Mouse (Mus musculus) limb, embryonic 13.5 days (tissue): ENCODE data around the gene Fmo6. TPM values are rescaled to one million over a fixed set of nuclear protein-coding genes. Genes with fewer than 3 reads are reported as not detected.

ENCODE experiments used
- ATAC-seq: fragments of 200-750 bp; cut with Nextera tagmentation; 2 replicates; pipeline ENCODE4 v1.8.0; 2017; ENCODE audit warnings: low read depth, moderate number of reproducible peaks, moderate TSS enrichment; ENCODE audit not compliant: low FRiP score
- H3K27ac ChIP-seq: fragments of 300-500 bp; sonication (generic); 2 replicates; pipeline ENCODE4 v1.5.1; 2015; ENCODE audit warnings: inconsistent platforms, mild to moderate bottlenecking, moderate library complexity
- H3K27me3 ChIP-seq: fragments of 300-500 bp; sonication (generic); 2 replicates; pipeline ENCODE4 v1.6.1; 2015; ENCODE audit warnings: mild to moderate bottlenecking, inconsistent platforms
- H3K36me3 ChIP-seq: fragments of 300-500 bp; sonication (generic); 2 replicates; pipeline ENCODE4 v1.6.1; 2015; ENCODE audit warnings: inconsistent platforms, mild to moderate bottlenecking, moderate library complexity
- H3K4me1 ChIP-seq: fragments of 300-500 bp; sonication (generic); 2 replicates; pipeline ENCODE4 v1.6.1; 2015; ENCODE audit warnings: inconsistent platforms
- H3K4me2 ChIP-seq: fragments of 300-500 bp; sonication (generic); replicated peaks from 2 replicates; pipeline ENCODE4 v1.6.1; 2015; ENCODE audit warnings: inconsistent platforms, mild to moderate bottlenecking, moderate library complexity
- H3K4me3 ChIP-seq: fragments of 300-500 bp; sonication (generic); 2 replicates; pipeline ENCODE4 v1.5.1; 2015; ENCODE audit warnings: moderate library complexity, mild to moderate bottlenecking, inconsistent platforms
- H3K9ac ChIP-seq: fragments of 300-500 bp; sonication (generic); 2 replicates; pipeline ENCODE4 v1.6.1; 2015; ENCODE audit warnings: mild to moderate bottlenecking, inconsistent platforms
- H3K9me3 ChIP-seq: fragments of 300-500 bp; sonication (generic); 2 replicates; pipeline ENCODE4 v1.6.1; 2016; ENCODE audit warnings: inconsistent platforms
- WGBS: fragments of 180-500 bp; shearing (Covaris S2); methylation state at CpG from one replicate; pipeline ENCODE4 v1.1.7; 2015; 5-methylcytosine and 5-hydroxymethylcytosine counted together
- polyA plus RNA-seq: library from polyadenylated mRNA; unstranded; fragments of >200 nt; fragmentation: Nextera tagmentation; extraction: Ambion mirVana; gene quantifications from 2 replicates; pipeline ENCODE4 v1.2.1, GENCODE M21; 2015

Fmo6 gene
- polyA plus RNA-seq, 1 experiment from 2014 or later = 0.66 TPM

DNA sequence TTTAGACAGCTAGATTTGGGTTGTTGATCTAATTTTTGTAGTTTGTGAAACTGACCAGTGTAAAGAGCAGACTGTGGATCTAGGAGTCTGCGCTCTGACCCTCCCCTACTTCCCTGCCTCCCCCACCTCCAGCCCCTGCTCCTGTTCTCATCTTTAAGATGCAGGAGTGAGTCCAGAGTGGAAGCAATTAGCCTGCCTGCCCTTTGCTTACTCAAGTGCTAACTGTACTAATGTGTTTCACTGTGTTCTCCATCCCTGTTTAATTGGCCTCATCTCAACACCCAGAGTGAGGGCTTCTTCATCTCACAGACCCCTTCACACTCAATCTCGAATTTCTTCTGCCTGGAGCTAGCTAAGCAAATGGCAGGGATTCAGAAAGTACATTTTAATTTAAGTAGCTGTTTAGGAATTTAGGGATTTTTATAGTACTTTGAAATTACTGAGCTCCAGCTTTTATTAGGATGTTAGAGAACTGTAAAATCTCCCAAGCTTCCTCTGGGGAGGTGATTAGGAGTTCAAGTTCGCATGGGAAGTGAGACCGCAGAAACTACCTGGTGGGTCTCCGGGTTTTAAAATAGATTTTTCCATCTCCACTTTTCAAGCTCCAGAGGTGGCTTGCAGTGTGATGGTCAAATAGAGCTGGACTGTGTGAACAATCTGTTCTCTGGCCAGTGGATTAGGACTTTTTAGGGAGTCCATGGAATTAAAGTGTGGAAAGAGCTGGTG, 818 bp upstream of the Fmo6 start:
- no peaks in the 10 kb centered on the region for H3K36me3 ChIP-seq
- no peak overlapping the region for H3K4me2 ChIP-seq
- WGBS = 22% methylated on average over 5 of the region's 5 CpGs
- ATAC-seq = peak; percentile 92
- peaks cover 38% of the 10 kb centered on the region; the same call in 1 of the 2 replicates for H3K27me3 ChIP-seq
- H3K9me3 ChIP-seq = no peaks in the 10 kb centered on the region
- H3K4me1 ChIP-seq = peaks cover 21% of the 10 kb centered on the region
- no peak overlapping the region for H3K9ac ChIP-seq
- no peak overlapping the region for H3K4me3 ChIP-seq
- peak overlapping the region; percentile 28; the same call in 1 of the 2 replicates for H3K27ac ChIP-seq

DNA sequence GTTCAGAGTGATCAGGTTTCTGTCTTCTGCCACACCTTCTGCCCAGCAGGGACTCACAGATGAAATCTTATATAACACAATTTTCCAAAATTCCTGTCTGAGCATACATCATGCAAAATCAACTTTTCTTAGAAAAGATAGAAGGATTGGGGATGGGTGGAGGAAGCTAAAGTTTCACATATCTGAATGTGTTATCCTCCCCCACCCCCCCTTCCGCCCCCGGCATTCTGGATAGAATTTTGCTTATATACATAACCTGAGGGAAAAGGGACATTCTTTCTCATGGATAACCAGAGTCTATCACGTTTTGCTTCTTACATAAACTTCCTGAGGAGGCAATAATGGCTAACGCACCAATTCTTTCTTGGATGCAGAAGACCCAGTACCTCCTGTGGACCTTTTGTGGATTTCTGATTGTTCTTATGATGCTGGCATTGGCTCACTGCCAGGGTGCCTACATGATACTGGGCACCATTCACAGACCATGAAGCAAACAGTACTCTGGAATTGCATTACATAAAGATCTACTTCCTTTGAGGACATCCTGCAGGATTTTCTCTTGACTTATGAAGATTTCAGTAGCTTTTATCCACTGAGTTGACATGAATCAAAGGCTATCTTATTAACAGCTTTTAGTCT, 2.8 kb downstream of the Fmo6 start:
- Histone ChIP-seq H3K27ac (no peak overlapping the region), H3K27me3 (peaks cover 26% of the 10 kb centered on the region; the same call in 1 of the 2 replicates), H3K9ac (no peak overlapping the region), H3K4me3 (no peak overlapping the region), H3K4me1 (peaks cover 23% of the 10 kb centered on the region), H3K4me2 (no peak overlapping the region), H3K36me3 (no peaks in the 10 kb centered on the region), H3K9me3 (no peaks in the 10 kb centered on the region)
- WGBS = 80% methylated on average over 4 of the region's 4 CpGs
- ATAC-seq = no peak

DNA sequence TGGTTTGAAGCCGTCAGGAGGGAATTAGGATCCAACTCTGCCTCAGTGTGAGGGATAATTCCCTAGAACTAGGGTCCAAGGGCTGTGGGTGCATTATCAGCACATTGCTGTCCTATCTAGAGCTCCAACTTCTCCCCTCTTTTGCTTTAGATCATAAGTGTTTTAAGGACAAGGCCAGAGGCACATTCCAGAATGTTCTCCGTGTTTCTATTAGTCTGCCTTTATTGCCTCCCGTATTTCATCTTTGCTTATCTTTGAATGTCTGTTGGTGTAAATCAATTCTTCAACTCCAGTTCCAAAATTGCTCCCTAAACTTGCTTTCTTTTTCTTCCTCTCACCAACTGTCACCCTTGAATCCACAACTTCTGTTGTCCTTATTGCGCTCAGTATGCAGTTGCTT, 4.9 kb downstream of the Fmo6 start:
- no peak overlapping the region for H3K4me3 ChIP-seq
- H3K9ac ChIP-seq = no peak overlapping the region
- H3K9me3 ChIP-seq = no peaks in the 10 kb centered on the region
- no peak overlapping the region for H3K4me2 ChIP-seq
- peaks cover 7% of the 10 kb centered on the region; the same call in 1 of the 2 replicates for H3K4me1 ChIP-seq
- H3K36me3 ChIP-seq = no peaks in the 10 kb centered on the region
- 74% methylated on average over 4 of the region's 4 CpGs for WGBS
- no peak overlapping the region for H3K27ac ChIP-seq
- no peak for ATAC-seq
- peaks cover 26% of the 10 kb centered on the region; the same call in 1 of the 2 replicates for H3K27me3 ChIP-seq

DNA sequence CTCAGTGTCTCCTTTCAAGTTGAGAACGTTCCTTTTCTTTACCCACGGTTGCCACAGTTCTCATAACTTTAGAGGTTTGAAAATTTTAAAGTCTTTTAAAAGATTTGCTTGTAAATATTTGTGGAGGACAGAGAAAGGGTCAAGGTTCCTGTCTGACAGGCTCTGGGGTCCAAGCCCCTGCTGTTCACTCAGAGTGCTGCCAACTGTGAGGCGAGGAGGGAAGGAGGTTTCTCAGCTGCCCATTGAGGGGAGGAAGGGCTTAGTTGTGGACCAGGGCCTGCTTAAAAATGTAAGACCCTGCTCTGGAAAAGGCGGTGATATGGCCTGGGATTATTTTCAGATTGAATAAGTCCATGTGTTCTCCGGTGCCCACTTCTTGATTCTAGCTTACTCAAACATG, 5.4 kb downstream of the Fmo6 start:
- Histone ChIP-seq H3K27ac (no peak overlapping the region), H3K27me3 (peaks cover 25% of the 10 kb centered on the region; the same call in 1 of the 2 replicates), H3K4me1 (peaks cover 7% of the 10 kb centered on the region; the same call in 1 of the 2 replicates), H3K4me3 (no peak overlapping the region), H3K9me3 (no peaks in the 10 kb centered on the region), H3K9ac (no peak overlapping the region), H3K36me3 (no peaks in the 10 kb centered on the region), H3K4me2 (no peak overlapping the region)
- no peak for ATAC-seq
- 60% methylated on average over 5 of the region's 5 CpGs for WGBS

DNA sequence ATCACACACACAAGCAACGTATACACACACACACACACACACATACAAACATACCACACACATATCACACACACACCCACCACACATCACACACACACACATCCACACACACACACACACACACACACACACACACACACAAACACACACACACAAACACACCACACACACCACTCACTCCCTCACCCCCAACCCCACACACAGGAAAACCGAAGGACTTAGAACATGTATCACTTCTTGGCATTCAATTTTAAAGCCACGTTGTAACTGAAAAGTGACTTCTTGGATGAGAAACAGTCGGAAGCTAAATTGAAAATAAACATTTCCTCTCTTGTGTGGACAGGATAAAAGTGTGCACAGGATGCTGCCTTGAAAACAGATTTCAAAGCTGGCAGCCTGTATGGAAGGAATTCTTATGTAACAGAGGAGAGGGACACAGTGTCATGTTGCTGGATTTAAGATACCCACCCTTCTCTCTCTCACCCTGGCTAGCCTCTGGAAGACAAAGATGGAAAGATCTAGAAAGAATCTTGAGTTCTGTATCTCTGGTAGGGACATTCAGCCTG, 5.9 kb downstream of the Fmo6 start:
- WGBS = 74% methylated on average over 4 of the region's 4 CpGs
- Histone ChIP-seq H3K36me3 (no peaks in the 10 kb centered on the region), H3K27me3 (peaks cover 20% of the 10 kb centered on the region; the same call in 1 of the 2 replicates), H3K4me2 (no peak overlapping the region), H3K27ac (no peak overlapping the region), H3K4me1 (peaks cover 7% of the 10 kb centered on the region; the same call in 1 of the 2 replicates), H3K9ac (no peak overlapping the region), H3K4me3 (no peak overlapping the region), H3K9me3 (no peaks in the 10 kb centered on the region)
- no peak for ATAC-seq

DNA sequence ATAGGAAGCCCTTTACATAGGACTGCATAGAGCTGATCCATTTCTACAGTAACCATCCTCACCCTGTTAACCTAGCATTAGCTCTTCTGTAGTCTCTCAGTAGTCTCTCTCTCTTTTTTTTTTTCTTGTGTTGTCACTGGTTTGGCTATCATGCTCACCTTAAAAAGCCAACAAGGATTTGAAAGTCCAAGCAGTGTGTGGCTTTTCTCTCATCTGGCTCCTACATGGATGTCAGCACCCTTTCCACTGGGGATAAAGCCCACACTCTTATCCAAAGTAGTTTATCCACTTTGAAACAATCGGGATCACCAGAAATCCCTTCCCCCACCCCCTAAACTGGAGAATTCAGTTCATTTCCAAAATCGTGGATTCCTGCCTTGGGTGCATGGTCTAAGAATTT, 6.7 kb downstream of the Fmo6 start:
- WGBS = 76% methylated on average over 2 of the region's 2 CpGs

DNA sequence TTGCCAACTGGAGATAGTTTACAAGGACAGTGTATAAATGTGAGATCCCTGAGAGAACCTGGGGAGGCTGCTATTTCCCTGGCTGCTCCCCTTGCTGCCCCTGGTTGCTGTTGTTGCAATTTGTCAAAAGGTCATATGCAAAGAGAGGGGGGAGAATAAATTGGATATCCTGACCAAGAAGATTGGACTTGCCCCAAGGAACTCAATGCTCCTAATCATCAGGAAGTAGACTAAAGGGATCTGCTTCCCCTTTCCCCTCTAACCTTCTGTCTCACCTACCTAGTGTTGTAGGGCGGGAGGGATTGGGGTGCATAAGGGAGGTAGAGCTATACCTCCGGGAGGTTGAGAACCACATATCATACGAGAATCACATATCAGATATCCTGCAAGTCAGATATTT, 8.2 kb downstream of the Fmo6 start:
- 84% methylated on average over 3 of the region's 3 CpGs for WGBS
- Histone ChIP-seq H3K4me2 (no peak overlapping the region), H3K27ac (no peak overlapping the region), H3K9me3 (no peaks in the 10 kb centered on the region), H3K36me3 (no peaks in the 10 kb centered on the region), H3K27me3 (peaks cover 9% of the 10 kb centered on the region; the same call in 1 of the 2 replicates), H3K4me1 (peaks cover 3% of the 10 kb centered on the region; the same call in 1 of the 2 replicates), H3K9ac (no peak overlapping the region), H3K4me3 (no peak overlapping the region)
- no peak for ATAC-seq

More for the DNA sequence above, 6.7 kb downstream of the Fmo6 start:
- H3K4me2 ChIP-seq = no peak overlapping the region
- H3K27ac ChIP-seq = no peak overlapping the region
- H3K36me3 ChIP-seq = no peaks in the 10 kb centered on the region
- peaks cover 18% of the 10 kb centered on the region; the same call in 1 of the 2 replicates for H3K27me3 ChIP-seq
- H3K4me1 ChIP-seq = peaks cover 7% of the 10 kb centered on the region; the same call in 1 of the 2 replicates
- no peaks in the 10 kb centered on the region for H3K9me3 ChIP-seq
- no peak for ATAC-seq
- H3K9ac ChIP-seq = no peak overlapping the region
- H3K4me3 ChIP-seq = no peak overlapping the region

DNA sequence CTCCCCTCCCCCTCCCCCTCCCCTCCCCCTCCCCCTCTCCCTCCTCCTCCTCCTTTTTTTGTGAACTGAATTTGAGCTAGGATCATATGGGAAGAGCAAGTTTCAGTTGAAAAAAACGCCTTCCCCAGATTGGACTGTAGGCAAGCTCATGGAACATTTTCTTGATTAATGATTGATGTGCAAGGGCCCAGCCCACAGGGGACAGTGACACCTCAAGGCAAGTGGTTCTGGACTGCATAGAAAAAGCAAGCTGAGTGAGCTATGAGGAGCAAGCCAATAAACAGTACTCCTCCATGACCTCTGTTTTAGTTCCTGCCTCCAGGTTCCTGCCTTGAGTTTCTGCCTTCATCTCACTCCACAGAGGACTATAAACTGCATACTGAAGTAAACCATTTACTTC, 12.2 kb downstream of the Fmo6 start:
- H3K27ac ChIP-seq = no peak overlapping the region
- WGBS = 55% methylated on average over 1 of the region's 1 CpGs
- ATAC-seq = no peak

DNA sequence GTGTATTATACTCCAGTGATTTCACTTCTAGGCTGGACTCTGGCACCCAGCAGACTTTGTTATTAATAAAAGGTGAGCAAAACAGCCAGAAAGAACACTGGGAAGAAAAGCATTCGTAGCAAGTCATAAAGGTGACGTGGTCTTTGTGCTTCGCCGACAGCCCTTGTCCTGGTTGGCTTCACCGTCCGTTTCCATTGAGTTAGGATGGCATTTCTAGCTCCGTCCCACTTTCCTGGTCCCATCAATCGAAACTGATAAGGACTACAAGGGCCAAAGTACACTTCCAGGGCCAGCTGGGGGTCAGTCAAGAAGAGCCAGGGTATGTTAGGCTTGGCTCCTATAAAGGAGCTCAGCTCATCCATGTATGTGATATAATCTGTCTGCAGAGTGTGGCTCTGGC, 20.7 kb downstream of the Fmo6 start:
- no peak for ATAC-seq
- H3K9me3 ChIP-seq = no peaks in the 10 kb centered on the region
- no peaks in the 10 kb centered on the region for H3K27me3 ChIP-seq
- no peak overlapping the region for H3K27ac ChIP-seq
- H3K4me1 ChIP-seq = no peaks in the 10 kb centered on the region
- no peak overlapping the region for H3K4me3 ChIP-seq
- no peak overlapping the region for H3K4me2 ChIP-seq
- 75% methylated on average over 8 of the region's 8 CpGs for WGBS
- no peak overlapping the region for H3K9ac ChIP-seq
- no peaks in the 10 kb centered on the region for H3K36me3 ChIP-seq

More for the DNA sequence above, 12.2 kb downstream of the Fmo6 start:
- Histone ChIP-seq H3K4me3 (no peak overlapping the region), H3K27me3 (no peaks in the 10 kb centered on the region), H3K36me3 (no peaks in the 10 kb centered on the region), H3K4me1 (no peaks in the 10 kb centered on the region), H3K9me3 (no peaks in the 10 kb centered on the region), H3K9ac (no peak overlapping the region), H3K4me2 (no peak overlapping the region)

DNA sequence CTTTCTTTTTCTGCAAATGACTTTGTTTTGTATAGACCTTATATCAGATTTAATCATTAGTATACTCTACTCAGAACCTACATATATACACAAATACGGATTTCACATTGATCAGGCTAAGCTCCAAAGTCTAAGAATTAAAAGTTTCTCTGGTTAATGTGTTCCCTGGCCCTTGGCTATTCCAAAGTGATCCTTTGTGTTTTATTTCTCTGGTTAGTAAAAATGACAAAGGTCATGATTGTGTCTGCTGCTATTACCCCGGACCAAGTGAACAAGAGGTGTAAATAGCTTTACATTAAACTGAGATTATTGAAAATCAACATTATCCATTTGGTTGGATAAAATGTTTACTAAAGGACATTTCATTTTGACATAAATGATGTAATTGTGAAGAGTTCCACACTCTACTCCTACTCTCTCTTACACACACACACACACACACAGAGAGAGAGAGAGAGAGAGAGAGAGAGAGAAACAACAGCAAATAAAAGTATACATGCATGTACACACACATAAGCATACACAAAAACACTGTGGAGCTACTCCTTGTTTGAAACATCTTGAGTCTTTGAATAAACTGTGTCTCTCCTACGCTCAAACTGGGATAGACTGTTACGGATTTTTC, 22.3 kb downstream of the Fmo6 start:
- ATAC-seq = no peak
- Histone ChIP-seq H3K4me2 (no peak overlapping the region), H3K27me3 (no peaks in the 10 kb centered on the region), H3K9me3 (no peaks in the 10 kb centered on the region), H3K4me3 (no peak overlapping the region), H3K36me3 (no peaks in the 10 kb centered on the region), H3K27ac (no peak overlapping the region), H3K9ac (no peak overlapping the region), H3K4me1 (no peaks in the 10 kb centered on the region)
- 83% methylated on average over 4 of the region's 4 CpGs for WGBS

DNA sequence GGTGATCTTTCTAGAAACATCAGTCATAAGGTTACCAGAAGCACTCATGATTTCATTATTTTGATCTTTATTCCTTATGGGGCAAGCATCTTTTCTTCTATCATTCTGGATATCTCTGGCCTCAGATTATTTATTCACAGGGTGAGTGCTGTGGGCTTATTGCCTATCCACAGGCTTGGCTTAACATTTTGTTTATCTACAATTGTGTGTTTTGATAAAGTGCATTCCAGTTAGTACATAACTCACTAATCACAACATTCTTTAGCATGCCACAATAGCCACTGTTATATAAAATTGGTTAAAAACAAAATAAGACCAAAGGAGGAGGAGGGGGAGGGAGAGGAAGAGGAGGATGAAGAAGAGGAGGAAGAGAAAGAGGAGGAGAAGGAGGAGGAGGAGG, 25.2 kb downstream of the Fmo6 start:
- Histone ChIP-seq H3K27me3 (no peaks in the 10 kb centered on the region), H3K4me3 (no peak overlapping the region), H3K9ac (no peak overlapping the region), H3K4me2 (no peak overlapping the region), H3K4me1 (no peaks in the 10 kb centered on the region), H3K27ac (no peak overlapping the region), H3K36me3 (no peaks in the 10 kb centered on the region), H3K9me3 (no peaks in the 10 kb centered on the region)
- ATAC-seq = no peak

DNA sequence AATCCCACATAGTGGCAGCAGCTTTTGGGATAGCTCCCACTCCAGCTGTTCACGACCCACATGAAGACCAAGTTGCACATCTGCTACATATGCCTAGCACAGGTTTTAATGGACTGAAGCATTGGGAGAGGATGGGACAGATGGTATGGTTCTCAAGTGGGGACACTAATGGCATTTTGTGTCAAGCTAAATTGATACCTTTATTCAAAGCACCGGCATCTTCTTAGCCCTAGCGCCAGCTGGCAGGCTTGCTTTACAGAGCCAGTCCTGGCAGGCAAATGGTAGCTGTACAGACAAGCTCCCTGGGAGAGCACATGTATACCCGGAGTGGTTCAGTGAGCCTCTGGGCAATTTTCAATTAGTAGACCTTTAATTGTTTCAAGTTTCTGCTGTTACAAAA, 35.4 kb downstream of the Fmo6 start:
- 38% methylated on average over 4 of the region's 4 CpGs for WGBS
- Histone ChIP-seq H3K27ac (no peak overlapping the region), H3K9me3 (no peaks in the 10 kb centered on the region), H3K4me2 (no peak overlapping the region), H3K27me3 (no peaks in the 10 kb centered on the region), H3K36me3 (no peaks in the 10 kb centered on the region), H3K4me3 (no peak overlapping the region), H3K4me1 (peaks cover 13% of the 10 kb centered on the region), H3K9ac (no peak overlapping the region)
- no peak for ATAC-seq
